Mouse (Mus musculus) small intestine, adult 2 months (tissue): ENCODE data around the gene Oas1h. TPM values are rescaled to one million over a fixed set of nuclear protein-coding genes. Genes with fewer than 3 reads are reported as not detected.
"Not testable (repeated sequence)": the region's sequence is repeated elsewhere in the genome, so short reads cannot be mapped to it uniquely, and the experiment has no call there.

Experiments used
- H3K27ac ChIP-seq: fragments of 200-500 bp; 2 replicates; pipeline ENCODE4 v1.5.1; 2012; ENCODE audit warnings: low read depth, low read length, control low read depth, inconsistent platforms; ENCODE audit not compliant: insufficient read depth
- H3K27me3 ChIP-seq: fragments of 200-500 bp; 2 replicates; pipeline ENCODE4 v1.6.1; 2012; ENCODE audit warnings: mild to moderate bottlenecking, moderate library complexity, low read length, inconsistent platforms; ENCODE audit not compliant: control insufficient read depth, insufficient read depth
- H3K36me3 ChIP-seq: fragments of 200-500 bp; 2 replicates; pipeline ENCODE4 v1.6.1; 2012; ENCODE audit warnings: mild to moderate bottlenecking, low read length, control low read depth, inconsistent platforms; ENCODE audit not compliant: control insufficient read depth, insufficient read depth
- H3K4me1 ChIP-seq: fragments of 200-500 bp; 2 replicates; pipeline ENCODE4 v1.6.1; 2012; ENCODE audit warnings: low read length, inconsistent platforms, mixed read lengths; ENCODE audit not compliant: control insufficient read depth, insufficient read depth, insufficient read length
- H3K4me3 ChIP-seq: fragments of 200-500 bp; 2 replicates; pipeline ENCODE4 v1.5.1; 2012; ENCODE audit warnings: low read depth, mild to moderate bottlenecking, control low read depth, inconsistent platforms, low read length, moderate library complexity
- CTCF ChIP-seq: fragments of 200-500 bp; IDR thresholded peaks from 2 replicates; pipeline ENCODE4 v1.5.1; 2012; ENCODE audit warnings: low read depth, mild to moderate bottlenecking, control low read depth, inconsistent platforms, low read length, moderate library complexity, mixed read lengths; ENCODE audit not compliant: insufficient replicate concordance, insufficient read length; ENCODE audit errors: extremely low read depth
- POLR2A ChIP-seq: fragments of 200-500 bp; IDR thresholded peaks from 2 replicates; pipeline ENCODE4 v1.6.1; 2012; ENCODE audit warnings: low read depth, mild to moderate bottlenecking, control low read depth, inconsistent platforms, low read length, moderate library complexity
- WGBS: fragments of 180-500 bp; shearing (Covaris S2); methylation state at CpG from one replicate; pipeline ENCODE4 v1.1.7; 2018; 5-methylcytosine and 5-hydroxymethylcytosine counted together
- polyA plus RNA-seq: library from polyadenylated mRNA; depleted of rRNA; stranded (reverse); fragments of >200 nt; gene quantifications from 2 replicates; pipeline ENCODE4 v1.2.3, GENCODE M21; 2012

The Oas1h gene
- polyA plus RNA-seq, 1 experiment = not detected

DNA sequence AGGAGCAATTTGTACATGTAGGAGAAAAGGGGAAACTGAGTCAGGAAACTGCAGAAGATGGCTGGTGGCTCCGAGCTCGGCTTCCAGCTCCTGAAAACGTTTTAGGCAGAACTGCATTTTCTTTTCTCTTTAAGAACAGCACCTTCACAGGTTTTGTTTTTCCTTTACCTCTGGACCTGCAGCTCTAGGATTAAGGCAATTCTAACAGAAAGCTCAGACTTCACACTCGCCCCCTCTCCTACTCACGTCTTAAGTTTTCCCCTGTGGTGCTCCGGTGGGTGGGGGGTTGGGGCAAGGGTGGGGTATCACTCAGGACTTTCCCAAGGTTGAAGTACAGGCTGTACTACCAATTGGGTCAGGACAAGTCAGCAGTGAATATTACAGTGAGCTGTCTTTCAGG is 26.6 kb downstream of the Oas1h start:
- 49% methylated on average over 6 of the region's 6 CpGs for WGBS
- Histone ChIP-seq H3K27me3 (no peaks in the 10 kb centered on the region), H3K36me3 (no peaks in the 10 kb centered on the region), H3K4me1 (peaks cover 12% of the 10 kb centered on the region; the same call in 1 of the 2 replicates), H3K27ac (no peak overlapping the region), H3K4me3 (peak overlapping the region; percentile 31; the same call in 1 of the 2 replicates)
- TF ChIP-seq POLR2A = no peak
- TF ChIP-seq CTCF = no peak

DNA sequence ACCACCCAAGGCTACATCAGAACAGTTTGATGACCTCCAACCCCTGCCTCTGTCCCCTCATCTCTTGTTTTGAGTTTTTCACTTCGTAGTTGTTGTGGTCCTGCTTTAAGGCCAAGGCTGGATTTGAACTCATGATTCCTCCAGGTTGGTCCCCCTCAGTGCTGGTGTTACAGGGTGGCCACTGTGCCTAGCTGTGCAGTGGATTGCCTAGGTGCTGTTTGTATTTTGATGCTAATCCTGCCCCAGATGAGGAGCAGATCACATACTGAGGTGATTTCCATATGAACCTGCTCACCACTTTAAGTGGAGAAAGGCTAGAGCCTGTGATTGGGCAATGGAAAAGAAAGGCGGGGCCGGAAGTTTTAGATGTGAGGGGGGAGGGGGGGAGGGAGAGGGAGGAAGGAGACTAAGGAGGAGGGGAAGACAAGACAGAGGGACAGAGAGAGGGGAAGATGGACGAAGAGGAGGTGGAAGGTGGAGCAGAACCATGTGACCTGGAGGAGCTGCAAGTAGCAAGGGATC is 27.1 kb downstream of the Oas1h start:
- H3K4me3 ChIP-seq, H3K36me3 ChIP-seq, H3K27me3 ChIP-seq, H3K27ac ChIP-seq: not testable (repeated sequence)
- 54% methylated on average over 4 of the region's 4 CpGs for WGBS
- H3K4me1 ChIP-seq = peaks cover 12% of the 10 kb centered on the region; the same call in 1 of the 2 replicates

DNA sequence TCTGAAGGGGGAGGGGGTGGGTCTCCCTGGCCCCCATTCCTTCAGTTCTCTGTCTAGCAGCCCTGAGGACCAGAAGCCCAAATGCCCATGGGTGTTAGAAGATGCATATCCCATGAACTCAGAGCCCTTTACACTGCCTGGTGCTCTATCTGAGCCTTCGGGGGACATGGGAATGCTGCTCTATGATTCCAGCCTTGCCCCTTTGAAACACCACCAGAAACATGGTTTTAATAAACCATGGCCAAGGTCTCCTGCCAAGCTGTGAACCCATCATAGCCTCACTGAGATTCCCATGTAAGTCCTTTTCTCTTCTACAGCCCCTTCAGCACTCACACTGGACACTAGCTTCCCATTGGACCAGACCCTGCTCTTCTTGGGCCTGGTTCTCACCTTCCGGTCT is 28.8 kb downstream of the Oas1h start:
- Histone ChIP-seq H3K27me3 (no peaks in the 10 kb centered on the region), H3K4me3 (no peak overlapping the region), H3K36me3 (no peaks in the 10 kb centered on the region), H3K4me1 (peaks cover 12% of the 10 kb centered on the region; the same call in 1 of the 2 replicates), H3K27ac (no peak overlapping the region)
- WGBS = 83% methylated on average over 2 of the region's 2 CpGs
- no peak for TF ChIP-seq POLR2A
- TF ChIP-seq CTCF = no peak

DNA sequence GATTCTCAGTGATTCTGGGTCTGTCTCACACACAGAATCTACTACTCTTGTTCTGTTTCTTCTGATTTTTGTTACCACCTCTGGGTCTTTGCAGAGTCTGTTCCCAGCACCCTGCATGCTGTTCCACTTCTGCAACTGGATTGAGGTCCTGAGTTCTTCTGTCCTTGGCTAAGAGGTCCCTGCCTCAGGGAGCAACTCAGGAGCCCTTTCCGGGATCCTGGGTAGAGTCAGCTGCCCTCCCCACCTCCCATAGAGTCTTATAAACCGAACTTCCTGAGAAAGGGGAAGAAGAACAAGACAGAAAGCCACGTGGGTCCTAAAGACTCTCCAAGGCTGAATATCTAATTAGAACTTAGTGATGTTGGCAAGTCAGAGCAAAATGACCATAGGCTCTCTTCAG is 29.8 kb downstream of the Oas1h start:
- Histone ChIP-seq H3K36me3 (peaks cover 3% of the 10 kb centered on the region; the same call in 1 of the 2 replicates), H3K27ac (peak overlapping the region; percentile 33), H3K27me3 (no peaks in the 10 kb centered on the region), H3K4me3 (no peak overlapping the region), H3K4me1 (peaks cover 12% of the 10 kb centered on the region; the same call in 1 of the 2 replicates)
- 8% methylated on average over 3 of the region's 3 CpGs for WGBS
- no peak for TF ChIP-seq POLR2A
- no peak for TF ChIP-seq CTCF

DNA sequence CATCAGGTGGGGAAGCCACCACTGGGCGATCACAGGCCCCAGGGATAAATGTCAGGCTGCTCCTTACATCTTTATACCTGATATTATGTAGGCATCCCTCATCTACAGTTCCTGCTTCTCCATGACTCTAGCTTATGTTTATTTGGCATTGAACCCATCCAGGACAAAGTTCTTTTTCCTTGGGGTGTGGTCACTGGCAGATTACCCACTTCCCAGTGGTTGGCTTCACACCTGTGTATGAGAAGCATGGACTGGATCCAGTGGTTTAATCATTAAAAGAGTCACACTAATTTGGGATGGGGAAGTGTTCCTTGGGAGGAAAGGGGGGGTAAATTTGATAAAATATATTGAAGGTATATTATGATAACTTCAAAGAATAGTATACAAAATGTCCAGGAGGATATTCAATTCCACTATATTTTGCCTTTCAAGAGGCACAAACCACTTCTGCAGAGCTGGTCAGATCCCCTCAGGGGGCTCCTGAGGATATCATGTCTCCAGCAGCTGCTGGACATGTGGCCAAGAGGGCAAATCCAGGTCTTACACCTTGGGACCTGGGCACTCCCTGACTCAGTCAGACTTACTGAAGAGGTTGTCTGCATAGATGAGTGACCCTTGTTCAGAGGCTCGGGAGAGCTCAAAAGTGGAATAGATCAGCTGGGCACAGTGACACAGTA is 30.5 kb downstream of the Oas1h start:
- H3K4me1 ChIP-seq = peaks cover 12% of the 10 kb centered on the region; the same call in 1 of the 2 replicates
- H3K36me3 ChIP-seq, H3K27me3 ChIP-seq, H3K4me3 ChIP-seq: not testable (repeated sequence)
- peak overlapping the region; percentile 33 for H3K27ac ChIP-seq
- 23% methylated on average over 2 of the region's 2 CpGs for WGBS

DNA sequence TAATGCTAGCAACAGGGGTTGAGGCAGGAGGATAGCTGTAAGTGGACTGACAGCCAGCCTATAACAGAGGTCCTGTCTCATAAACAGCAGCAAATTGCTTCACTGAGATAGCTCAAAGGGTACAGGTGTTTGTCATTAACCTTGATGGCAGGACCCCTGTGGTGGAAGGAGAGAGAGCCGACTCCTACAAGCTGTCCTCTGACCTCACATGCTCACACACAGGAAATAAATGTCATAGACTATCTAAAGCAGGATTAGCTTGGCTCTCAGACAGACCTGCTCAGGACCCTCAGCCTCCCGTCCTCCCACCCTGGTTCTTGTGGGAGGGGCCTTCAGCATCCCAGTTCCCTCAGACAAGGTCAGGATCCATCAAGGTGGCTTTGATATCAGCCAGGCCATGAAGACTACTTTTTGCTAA is 31.0 kb downstream of the Oas1h start:
- H3K36me3 ChIP-seq = peaks cover 3% of the 10 kb centered on the region; the same call in 1 of the 2 replicates
- 57% methylated on average over 2 of the region's 2 CpGs for WGBS
- peaks cover 12% of the 10 kb centered on the region; the same call in 1 of the 2 replicates for H3K4me1 ChIP-seq
- no peak overlapping the region for H3K4me3 ChIP-seq
- TF ChIP-seq POLR2A (no peak), CTCF (no peak)
- no peak overlapping the region for H3K27ac ChIP-seq
- H3K27me3 ChIP-seq = no peaks in the 10 kb centered on the region

DNA sequence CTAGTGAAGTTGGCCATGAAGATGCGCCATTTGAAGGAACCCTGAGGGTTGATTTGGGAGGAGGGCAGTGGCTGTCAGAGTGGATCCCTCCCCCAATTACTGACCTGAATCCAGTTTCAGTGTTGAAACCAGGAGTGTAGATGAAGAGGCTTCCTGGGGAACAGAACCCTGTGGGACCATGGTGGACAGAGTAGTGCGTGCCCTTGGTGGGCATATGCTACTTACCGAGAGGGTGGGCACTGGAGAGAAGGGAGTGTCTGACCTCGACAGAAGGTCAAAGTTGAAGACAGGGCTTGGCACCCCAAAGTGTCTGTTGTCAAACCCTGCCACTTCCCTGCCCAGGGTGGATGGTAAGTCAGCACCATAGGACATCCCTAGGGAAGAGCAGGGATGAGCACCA is 32.6 kb downstream of the Oas1h start:
- H3K4me3 ChIP-seq, H3K27ac ChIP-seq, H3K27me3 ChIP-seq, H3K36me3 ChIP-seq: not testable (repeated sequence)
- peaks cover 12% of the 10 kb centered on the region; the same call in 1 of the 2 replicates for H3K4me1 ChIP-seq
- 92% methylated on average over 4 of the region's 4 CpGs for WGBS

DNA sequence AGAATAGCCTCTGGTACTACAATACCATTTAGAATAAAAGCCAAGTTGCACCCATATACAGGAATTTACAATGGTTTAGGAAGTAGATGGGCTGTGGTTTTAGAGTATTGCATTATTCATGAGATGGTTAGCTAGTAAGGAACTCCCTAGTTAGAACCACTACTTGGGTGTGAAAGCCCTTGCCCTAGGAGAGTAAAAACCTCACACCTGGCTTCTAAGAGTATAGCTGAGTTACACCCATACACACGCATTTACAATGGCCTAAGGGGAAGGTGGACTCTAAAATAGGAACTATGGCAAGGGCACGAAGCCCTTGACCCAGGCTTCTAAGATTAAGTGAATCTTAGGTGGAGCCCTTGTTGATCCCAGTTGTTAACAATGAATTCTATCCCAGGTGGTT is 33.5 kb downstream of the Oas1h start:
- not testable (repeated sequence) for H3K4me3 ChIP-seq, H3K27me3 ChIP-seq, H3K27ac ChIP-seq
- peaks cover 12% of the 10 kb centered on the region; the same call in 1 of the 2 replicates for H3K4me1 ChIP-seq
- H3K36me3 ChIP-seq = peaks cover 14% of the 10 kb centered on the region; the same call in 1 of the 2 replicates
- 43% methylated on average over 2 of the region's 2 CpGs for WGBS
